Mouse (Mus musculus): Measurements from ENCODE around the gene Kcnma1. TPM values are rescaled to one million over a fixed set of nuclear protein-coding genes. Genes with fewer than 3 reads are reported as not detected.
A peak's percentile ranks its signal among the peaks of the same experiment; 100 is the strongest.

The Kcnma1 gene
- total RNA-seq, 1 experiment = 0.49 TPM

GRCm38 (mm10) chr14:23564474-23564873 lies 449.8 kb downstream of the Kcnma1 start:
- in situ Hi-C loops (cut with MboI; ENCODE audit: low sequenced_read_pairs in 2 of 2, unreplicated experiment in 2 of 2) = no loop called here
- no peak for TF ChIP-seq MAFK (IDR thresholded peaks at IDR 0.05; ENCODE audit: insufficient read depth, low read depth, low read length)
- no peak for TF ChIP-seq CHD2 (IDR thresholded peaks at IDR 0.05; ENCODE audit: low read depth, low read length)
- no peak for TF ChIP-seq ZC3H11A (IDR thresholded peaks at IDR 0.05; ENCODE audit: borderline replicate concordance, low read depth, low read length)
- TF ChIP-seq ZNF384 (IDR thresholded peaks at IDR 0.05; ENCODE audit: low read depth, low read length) = no peak
- TF ChIP-seq HCFC1 (IDR thresholded peaks at IDR 0.05; ENCODE audit: borderline replicate concordance, insufficient read depth, low read length) = no peak
- no peaks in the 10 kb centered on the region for H3K9me3 ChIP-seq (ENCODE audit: control insufficient read depth, insufficient read depth, low read depth, low read length)

DNA sequence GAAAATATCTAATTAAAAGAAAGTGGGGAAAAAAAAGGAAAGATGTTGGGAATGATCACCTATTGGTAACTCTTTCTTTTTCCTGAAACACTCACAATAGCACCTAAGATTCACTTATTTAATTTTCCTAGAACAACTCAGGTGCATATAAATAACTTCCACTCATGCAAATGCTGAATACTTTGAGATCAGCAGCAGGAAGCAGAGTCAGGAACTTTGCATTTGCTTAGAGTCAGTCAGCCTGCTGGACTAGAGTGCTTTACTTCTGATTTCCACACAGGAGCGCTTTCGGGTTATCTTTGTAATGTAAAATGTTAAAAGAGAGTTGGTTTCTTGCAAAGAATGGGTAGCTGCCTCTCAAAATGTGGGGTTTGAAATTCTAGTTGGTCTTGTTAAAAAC lies 451.1 kb downstream of the Kcnma1 start:
- Histone ChIP-seq H3K27ac (ENCODE audit: insufficient read depth, low read depth, low read length, poor library complexity, severe bottlenecking) (no peak overlapping the region), H3K4me3 (ENCODE audit: insufficient read depth in 1 of 2, low read depth in 1 of 2, low read length in 2 of 2, poor library complexity in 1 of 2, severe bottlenecking in 1 of 2) (no peak overlapping the region), H3K36me3 (ENCODE audit: control insufficient read depth, insufficient read depth, low read length, poor library complexity, severe bottlenecking) (no peaks in the 10 kb centered on the region), H3K9me3 (ENCODE audit: control insufficient read depth, insufficient read depth, low read depth, low read length) (no peaks in the 10 kb centered on the region), H3K4me1 (ENCODE audit: control insufficient read depth in 2 of 2, insufficient read depth in 2 of 2, low read length in 2 of 2, poor library complexity in 1 of 2) (peaks cover 0 to 2% of the 10 kb centered on the region in 2 experiments; a peak in 1 of 4 replicates), H3K9ac (ENCODE audit: insufficient read depth, low read depth, low read length, poor library complexity, severe bottlenecking) (no peak overlapping the region)
- peak; percentile 20 for DNase-seq (ENCODE audit: low read depth, low spot score)
- in situ Hi-C loops (cut with MboI; ENCODE audit: low sequenced_read_pairs in 2 of 2, unreplicated experiment in 2 of 2) = no loop called here
- no peak for TF ChIP-seq ZNF384 (IDR thresholded peaks at IDR 0.05; ENCODE audit: low read depth, low read length)
- no peak for TF ChIP-seq HCFC1 (IDR thresholded peaks at IDR 0.05; ENCODE audit: borderline replicate concordance, insufficient read depth, low read length)
- no peak for TF ChIP-seq MAFK (IDR thresholded peaks at IDR 0.05; ENCODE audit: insufficient read depth, low read depth, low read length)
- no peak for TF ChIP-seq ZC3H11A (IDR thresholded peaks at IDR 0.05; ENCODE audit: borderline replicate concordance, low read depth, low read length)
- TF ChIP-seq CHD2 (IDR thresholded peaks at IDR 0.05; ENCODE audit: low read depth, low read length) = no peak

More at GRCm38 (mm10) chr14:23564474-23564873, 449.8 kb downstream of the Kcnma1 start:
- no peak overlapping the region for H3K4me3 ChIP-seq (ENCODE audit: insufficient read depth in 1 of 2, low read depth in 1 of 2, low read length in 2 of 2, poor library complexity in 1 of 2, severe bottlenecking in 1 of 2)
- peaks cover 0 to 2% of the 10 kb centered on the region in 2 experiments; a peak in 1 of 4 replicates for H3K4me1 ChIP-seq (ENCODE audit: control insufficient read depth in 2 of 2, insufficient read depth in 2 of 2, low read length in 2 of 2, poor library complexity in 1 of 2)
- DNase-seq (ENCODE audit: low read depth, low spot score) = no peak
- H3K9ac ChIP-seq (ENCODE audit: insufficient read depth, low read depth, low read length, poor library complexity, severe bottlenecking) = no peak overlapping the region
- H3K27ac ChIP-seq (ENCODE audit: insufficient read depth, low read depth, low read length, poor library complexity, severe bottlenecking) = no peak overlapping the region
- no peaks in the 10 kb centered on the region for H3K36me3 ChIP-seq (ENCODE audit: control insufficient read depth, insufficient read depth, low read length, poor library complexity, severe bottlenecking)

- no peak for TF ChIP-seq MAFK (IDR thresholded peaks at IDR 0.05; ENCODE audit: insufficient read depth, low read depth, low read length)
- no peak for TF ChIP-seq HCFC1 (IDR thresholded peaks at IDR 0.05; ENCODE audit: borderline replicate concordance, insufficient read depth, low read length)
- TF ChIP-seq ZC3H11A (IDR thresholded peaks at IDR 0.05; ENCODE audit: borderline replicate concordance, low read depth, low read length) = no peak
- TF ChIP-seq CHD2 (IDR thresholded peaks at IDR 0.05; ENCODE audit: low read depth, low read length) = no peak
- no peak for TF ChIP-seq ZNF384 (IDR thresholded peaks at IDR 0.05; ENCODE audit: low read depth, low read length)
- DNase-seq (ENCODE audit: low read depth, low spot score) = no peak
- in situ Hi-C loops (cut with MboI; ENCODE audit: low sequenced_read_pairs in 2 of 2, unreplicated experiment in 2 of 2) = no loop called here
- H3K4me3 ChIP-seq (ENCODE audit: insufficient read depth in 1 of 2, low read depth in 1 of 2, low read length in 2 of 2, poor library complexity in 1 of 2, severe bottlenecking in 1 of 2) = no peak overlapping the region
- H3K9ac ChIP-seq (ENCODE audit: insufficient read depth, low read depth, low read length, poor library complexity, severe bottlenecking) = no peak overlapping the region
- H3K9me3 ChIP-seq (ENCODE audit: control insufficient read depth, insufficient read depth, low read depth, low read length) = no peaks in the 10 kb centered on the region
- H3K4me1 ChIP-seq (ENCODE audit: control insufficient read depth in 2 of 2, insufficient read depth in 2 of 2, low read length in 2 of 2, poor library complexity in 1 of 2) = no peaks in the 10 kb centered on the region
- no peak overlapping the region for H3K27ac ChIP-seq (ENCODE audit: insufficient read depth, low read depth, low read length, poor library complexity, severe bottlenecking)
- no peaks in the 10 kb centered on the region for H3K36me3 ChIP-seq (ENCODE audit: control insufficient read depth, insufficient read depth, low read length, poor library complexity, severe bottlenecking)
Observed at GRCm38 (mm10) chr14:23555647-23556046, 458.6 kb downstream of the Kcnma1 start.

DNA sequence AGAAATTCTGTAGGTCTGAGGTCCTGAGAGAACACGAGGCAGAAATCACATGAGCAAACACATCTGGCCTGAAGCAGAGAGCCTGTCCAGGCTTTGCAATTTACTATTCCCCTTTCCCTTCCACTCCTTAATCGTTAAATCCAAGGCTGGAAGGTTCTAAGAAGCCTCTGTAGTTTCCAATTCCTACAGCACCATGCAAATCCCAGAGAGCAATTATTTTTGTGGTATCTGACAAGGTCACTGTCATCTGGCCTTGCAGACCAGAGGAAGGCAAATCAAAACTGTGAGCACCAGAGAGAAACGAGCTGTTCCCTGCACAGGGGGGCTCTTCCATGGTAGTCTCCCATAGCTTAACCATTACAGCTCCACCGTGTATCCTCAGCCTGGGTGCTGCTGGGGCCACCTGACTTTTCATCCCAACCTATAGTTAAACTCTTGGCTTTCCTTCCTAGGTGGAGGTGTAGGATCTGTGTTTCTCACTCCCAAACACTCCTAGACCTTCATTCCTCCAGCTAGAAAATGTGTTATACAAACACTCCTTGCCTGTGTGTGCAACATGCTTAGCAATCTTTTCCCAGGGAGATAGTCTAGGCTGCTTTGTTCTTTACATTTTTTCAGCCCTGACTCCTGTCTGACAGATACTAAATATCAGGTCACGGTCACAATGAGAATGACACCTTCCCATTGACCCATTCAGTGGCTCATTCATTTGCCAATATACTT lies 461.9 kb downstream of the Kcnma1 start:
- no peak overlapping the region for H3K27ac ChIP-seq (ENCODE audit: insufficient read depth, low read depth, low read length, poor library complexity, severe bottlenecking)
- in situ Hi-C loops (cut with MboI; ENCODE audit: low sequenced_read_pairs in 2 of 2, unreplicated experiment in 2 of 2) = no loop called here
- no peak overlapping the region for H3K9ac ChIP-seq (ENCODE audit: insufficient read depth, low read depth, low read length, poor library complexity, severe bottlenecking)
- no peak for DNase-seq (ENCODE audit: low read depth, low spot score)
- no peak overlapping the region for H3K4me3 ChIP-seq (ENCODE audit: insufficient read depth in 1 of 2, low read depth in 1 of 2, low read length in 2 of 2, poor library complexity in 1 of 2, severe bottlenecking in 1 of 2)
- no peaks in the 10 kb centered on the region for H3K36me3 ChIP-seq (ENCODE audit: control insufficient read depth, insufficient read depth, low read length, poor library complexity, severe bottlenecking)
- no peaks in the 10 kb centered on the region for H3K9me3 ChIP-seq (ENCODE audit: control insufficient read depth, insufficient read depth, low read depth, low read length)
- H3K4me1 ChIP-seq (ENCODE audit: control insufficient read depth in 2 of 2, insufficient read depth in 2 of 2, low read length in 2 of 2, poor library complexity in 1 of 2) = no peaks in the 10 kb centered on the region
- TF ChIP-seq ZNF384 (IDR thresholded peaks at IDR 0.05; ENCODE audit: low read depth, low read length) (no peak), ZC3H11A (IDR thresholded peaks at IDR 0.05; ENCODE audit: borderline replicate concordance, low read depth, low read length) (no peak)

All from ES-E14 (cell line).